Mouse (Mus musculus) midbrain, postnatal 0 days (tissue): ENCODE measurements at regions not wholly inside any gene's neighbourhood (a gene's known extent, or its start where the extent isn't known, plus 50 kb on each side); places are given as distances from the start of the nearest gene placed in this dataset. TPM values are rescaled to one million over a fixed set of nuclear protein-coding genes. Genes with fewer than 3 reads are reported as not detected.
A peak's percentile ranks its signal among the peaks of the same experiment; 100 is the strongest.

Experiments
- ATAC-seq: fragments of 200-750 bp; cut with Nextera tagmentation; 2 replicates; pipeline ENCODE4 v1.8.0; 2017; ENCODE audit warnings: moderate number of reproducible peaks, mild to moderate bottlenecking, moderate TSS enrichment, moderate library complexity; ENCODE audit not compliant: low FRiP score
- DNase-seq: peaks from one replicate; pipeline ENCODE4 v3.0.0-alpha.2; 2015; ENCODE audit warnings: low spot score
- H3K27ac ChIP-seq: fragments of 300-500 bp; sonication (generic); 2 replicates; pipeline ENCODE4 v1.5.1; 2014; ENCODE audit warnings: low read depth, mild to moderate bottlenecking, low read length, mixed read lengths
- H3K27me3 ChIP-seq: fragments of 300-500 bp; sonication (generic); 2 replicates; pipeline ENCODE4 v1.6.1; 2014; ENCODE audit warnings: low read length, control low read depth, mixed read lengths; ENCODE audit not compliant: insufficient read depth
- H3K36me3 ChIP-seq: fragments of 300-500 bp; sonication (generic); 2 replicates; pipeline ENCODE4 v1.6.1; 2014; ENCODE audit warnings: low read length, control low read depth, mixed read lengths; ENCODE audit not compliant: insufficient read depth
- H3K4me1 ChIP-seq: fragments of 300-500 bp; sonication (generic); 2 replicates; pipeline ENCODE4 v1.6.1; 2014; ENCODE audit warnings: mild to moderate bottlenecking, control low read depth, antibody characterized with exemption, low read length, mixed read lengths; ENCODE audit not compliant: insufficient read depth
- H3K4me2 ChIP-seq: fragments of 300-500 bp; sonication (generic); 2 replicates; pipeline ENCODE4 v1.6.1; 2014; ENCODE audit warnings: low read depth, mild to moderate bottlenecking, low read length, mixed read lengths; ENCODE audit not compliant: poor library complexity, severe bottlenecking
- H3K4me3 ChIP-seq: fragments of 300-500 bp; sonication (generic); 2 replicates; pipeline ENCODE4 v1.5.1; 2014; ENCODE audit warnings: low read depth, mild to moderate bottlenecking, low read length, moderate library complexity
- H3K9ac ChIP-seq: fragments of 300-500 bp; sonication (generic); replicated peaks from 2 replicates; pipeline ENCODE4 v1.6.1; 2014; ENCODE audit warnings: mild to moderate bottlenecking, low read length, moderate library complexity, mixed read lengths; ENCODE audit not compliant: poor library complexity, severe bottlenecking
- H3K9me3 ChIP-seq: fragments of 300-500 bp; sonication (generic); 2 replicates; pipeline ENCODE4 v1.6.1; 2016; ENCODE audit warnings: low read length, control low read depth
- CTCF ChIP-seq: IDR thresholded peaks from 2 replicates; pipeline ENCODE4 v1.5.1; 2016; ENCODE audit warnings: antibody characterized with exemption, mild to moderate bottlenecking
- WGBS: fragments of 180-500 bp; shearing (Covaris S2); extraction: QIAGEN DNeasy Blood & Tissue Kit; methylation state at CpG from one replicate; pipeline ENCODE4 v1.1.7; 2014; 5-methylcytosine and 5-hydroxymethylcytosine counted together
- microRNA-seq: library from miRNA; unstranded; fragments of <30 nt; microRNA quantifications from one replicate; pipeline ENCODE4, GENCODE M21; 2016; ENCODE audit warnings: borderline number of aligned reads

GRCm38 (mm10) chr8:128283365-128283764 is 75.0 kb upstream of the Nrp1 start:
- no peak overlapping the region for H3K4me3 ChIP-seq
- H3K9ac ChIP-seq: no peak overlapping the region
- H3K9me3 ChIP-seq: no peaks in the 10 kb centered on the region
- WGBS: 92% methylated on average over 2 of the region's 2 CpGs
- H3K4me1 ChIP-seq: no peaks in the 10 kb centered on the region
- TF ChIP-seq CTCF: no peak
- ATAC-seq: no peak
- H3K27me3 ChIP-seq: no peaks in the 10 kb centered on the region
- H3K4me2 ChIP-seq: no peak overlapping the region
- DNase-seq: no peak
- H3K36me3 ChIP-seq: no peaks in the 10 kb centered on the region
- H3K27ac ChIP-seq: no peak overlapping the region

- Histone ChIP-seq H3K27me3 (no peaks in the 10 kb centered on the region), H3K36me3 (no peaks in the 10 kb centered on the region), H3K4me3 (no peak overlapping the region), H3K9ac (no peak overlapping the region), H3K9me3 (no peaks in the 10 kb centered on the region), H3K4me1 (no peaks in the 10 kb centered on the region), H3K27ac (no peak overlapping the region), H3K4me2 (no peak overlapping the region)
- DNase-seq (no peak), ATAC-seq (no peak)
- WGBS: 78% methylated on average over 3 of the region's 3 CpGs
- TF ChIP-seq CTCF: no peak
Measured at GRCm38 (mm10) chr8:128284816-128285215, 73.6 kb upstream of the Nrp1 start.

- H3K36me3 ChIP-seq: no peaks in the 10 kb centered on the region
- TF ChIP-seq CTCF: no peak
- ATAC-seq: no peak
- no peak overlapping the region for H3K4me3 ChIP-seq
- 74% methylated on average over 4 of the region's 4 CpGs for WGBS
- no peak overlapping the region for H3K27ac ChIP-seq
- DNase-seq: no peak
- no peaks in the 10 kb centered on the region for H3K27me3 ChIP-seq
- H3K4me2 ChIP-seq: no peak overlapping the region
- no peaks in the 10 kb centered on the region for H3K9me3 ChIP-seq
- no peak overlapping the region for H3K9ac ChIP-seq
- H3K4me1 ChIP-seq: no peaks in the 10 kb centered on the region
Measured at GRCm38 (mm10) chr8:128290076-128290475, 68.3 kb upstream of the Nrp1 start.

GRCm38 (mm10) chr8:128292394-128292793 is 66.0 kb upstream of the Nrp1 start:
- H3K27ac ChIP-seq: no peak overlapping the region
- 90% methylated on average over 6 of the region's 6 CpGs for whole genome bisulfite sequencing
- no peaks in the 10 kb centered on the region for H3K27me3 ChIP-seq
- H3K4me2 ChIP-seq: no peak overlapping the region
- H3K4me3 ChIP-seq: no peak overlapping the region
- no peaks in the 10 kb centered on the region for H3K36me3 ChIP-seq
- 0 out of 2 replicates have a peak, but pooled peaks cover 3% of the 10 kb centered on the region for H3K4me1 ChIP-seq
- no peaks in the 10 kb centered on the region for H3K9me3 ChIP-seq
- DNase-seq: no peak
- H3K9ac ChIP-seq: no peak overlapping the region
- ATAC-seq: no peak
- TF ChIP-seq CTCF: no peak

DNA sequence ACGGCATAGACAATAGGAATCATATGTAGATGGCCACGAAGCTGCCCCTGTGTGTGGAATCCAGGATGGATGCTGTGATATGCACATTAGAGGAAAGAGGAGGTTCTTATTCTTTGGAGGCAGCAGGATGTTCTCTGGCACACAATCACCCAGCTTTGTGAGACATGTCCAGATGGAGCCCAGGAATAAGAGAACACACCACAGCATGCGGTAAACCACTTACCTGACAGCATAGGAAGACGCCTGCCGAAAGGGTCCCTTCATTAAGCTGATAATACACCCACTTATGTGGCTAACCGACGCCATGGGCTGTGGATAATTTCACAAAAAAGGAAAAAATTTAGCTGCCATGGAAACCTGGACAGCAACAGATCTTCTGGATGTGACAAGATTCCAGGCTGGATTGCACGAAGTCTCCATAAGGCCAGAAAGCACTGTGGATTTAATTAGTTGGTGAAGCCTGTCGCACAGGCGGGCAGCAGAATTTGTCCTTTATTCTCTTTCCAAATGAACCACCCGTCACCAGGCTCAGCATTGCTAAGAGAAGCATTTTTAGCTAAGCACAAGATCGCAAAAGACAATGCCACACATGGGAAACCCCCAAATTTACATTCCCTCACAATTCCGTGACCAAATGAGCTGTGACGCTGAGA is 61.5 kb upstream of the Nrp1 start:
- Histone ChIP-seq H3K36me3 (no peaks in the 10 kb centered on the region), H3K4me2 (no peak overlapping the region), H3K27ac (peak overlapping the region; percentile 32; the same call in 1 of the 2 replicates), H3K27me3 (no peaks in the 10 kb centered on the region), H3K4me1 (0 out of 2 replicates have a peak, but pooled peaks cover 3% of the 10 kb centered on the region), H3K9ac (no peak overlapping the region), H3K4me3 (no peak overlapping the region), H3K9me3 (no peaks in the 10 kb centered on the region)
- 38% methylated on average over 14 of the region's 14 CpGs for WGBS
- ATAC-seq (no peak), DNase-seq (peak; percentile 48)
- no peak for TF ChIP-seq CTCF

GRCm38 (mm10) chr8:128302322-128302721 is 56.1 kb upstream of the Nrp1 start:
- Histone ChIP-seq H3K27me3 (no peaks in the 10 kb centered on the region), H3K9me3 (no peaks in the 10 kb centered on the region), H3K36me3 (no peaks in the 10 kb centered on the region), H3K9ac (no peak overlapping the region), H3K27ac (no peak overlapping the region), H3K4me3 (no peak overlapping the region), H3K4me2 (no peak overlapping the region), H3K4me1 (0 out of 2 replicates have a peak, but pooled peaks cover under 1% of the 10 kb centered on the region)
- no peak for DNase-seq
- no peak for ATAC-seq
- 90% methylated on average over 2 of the region's 2 CpGs for WGBS
- no peak for TF ChIP-seq CTCF

Small RNA genes lying in the stretch of these regions (microRNA-seq; reads per million reads assigned to microRNA genes)
- not detected for gene Mir21c
